Mouse (Mus musculus): ENCODE measurements around the gene Rbpjl.

- TF ChIP-seq CTCF (IDR thresholded peaks at IDR 0.05; ENCODE audit: low read depth, low read length) (no peak), GATA1 (IDR thresholded peaks at IDR 0.05; ENCODE audit: borderline replicate concordance, low read length) (no peak), TAL1 (conservative IDR thresholded peaks at IDR 0.05; ENCODE audit: low read depth, low read length) (no peak), GATA2 (IDR thresholded peaks at IDR 0.05; ENCODE audit: borderline replicate concordance, low read depth, low read length) (no peak), POLR2AphosphoS5 (IDR thresholded peaks at IDR 0.05; ENCODE audit: insufficient replicate concordance, low read depth, low read length) (no peak)
Measured at GRCm38 (mm10) chr2:164356177-164356967, 46.6 kb upstream of the Rbpjl start.

Measured in G1E (cell line).